9 mouse cellular contexts compared by ENCODE assay signal in genomic region chr4:139198004-139198689, GRCm38 (mm10). TPM values are rescaled to one million over a fixed set of nuclear protein-coding genes. Genes with fewer than 3 reads are reported as not detected.
DNase-seq lines count a peak whose midpoint lies in the region; ATAC-seq and TF ChIP-seq lines count a peak whose summit lies in the region.
"Had no signal": no experiment of that assay in that cellular context is flagged by ENCODE, and none has a peak within 500 bp of the region (broad histone marks: within the 10 kb centered on the region; RNA-seq: fewer than 3 reads in every experiment).

No protein-coding gene starts in this region.

- peak overlapping the region; percentile 22; the same call in 1 of the 2 replicates for H3K4me2 ChIP-seq in heart, embryonic 13.5 days

- peak; percentile 26; the same call in 1 of the 2 replicates for ATAC-seq in heart, embryonic 13.5 days (ENCODE audit: extremely low read depth, insufficient number of reproducible peaks, low FRiP score, low TSS enrichment)

- H3K27ac ChIP-seq in cerebellum, adult 2 months (ENCODE audit: insufficient read depth, low read length) = peak overlapping the region; percentile 19; the same call in 1 of the 2 replicates
- peak overlapping the region; percentile 67; the same call in 1 of the 2 replicates for H3K27ac ChIP-seq in ES-E14 (ENCODE audit: insufficient read depth, low read depth, low read length, poor library complexity, severe bottlenecking)
- H3K27ac ChIP-seq in heart, embryonic 13.5 days (replicated peaks) = peak overlapping the region; percentile 66

- peak overlapping the region; percentile 19; the same call in 1 of the 2 replicates for H3K9ac ChIP-seq in ES-E14 (ENCODE audit: insufficient read depth, low read depth, low read length, poor library complexity, severe bottlenecking)
- peak overlapping the region; percentile 62 for H3K9ac ChIP-seq in heart, embryonic 13.5 days

- H3K4me3 ChIP-seq in cerebellum, adult 2 months (replicated peaks; ENCODE audit: insufficient read depth, low read depth, low read length) = no peak overlapping the region
- H3K4me3 ChIP-seq in ES-E14 (ENCODE audit: insufficient read depth in 1 of 2, low read depth in 1 of 2, low read length in 2 of 2, poor library complexity in 1 of 2, severe bottlenecking in 1 of 2) = peak overlapping the region; percentile 17 to 35; a peak in 3 of 4 replicates
- no peak overlapping the region for H3K4me3 ChIP-seq in heart, embryonic 13.5 days
- H3K4me3 ChIP-seq: erythroblast, embryonic 14.5 days had no signal

- H3K36me3 ChIP-seq in ES-E14 (ENCODE audit: control insufficient read depth, insufficient read depth, low read length, poor library complexity, severe bottlenecking) = peaks cover 12% of the 10 kb centered on the region
- peaks cover 33% of the 10 kb centered on the region for H3K36me3 ChIP-seq in heart, embryonic 13.5 days

- in situ Hi-C loops in ES-E14 (cut with MboI; ENCODE audit: low sequenced_read_pairs in 2 of 2, unreplicated experiment in 2 of 2) = no loop called here

- peaks cover 33% of the 10 kb centered on the region for H3K4me1 ChIP-seq in cerebellum, adult 2 months (ENCODE audit: control insufficient read depth, insufficient read depth, low read length)
- H3K4me1 ChIP-seq in ES-E14 (ENCODE audit: control insufficient read depth in 2 of 2, insufficient read depth in 2 of 2, low read length in 2 of 2, poor library complexity in 1 of 2) = peaks cover 19 to 36% of the 10 kb centered on the region in 2 experiments
- peaks cover 90% of the 10 kb centered on the region for H3K4me1 ChIP-seq in heart, embryonic 13.5 days

- no peaks in the 10 kb centered on the region for H3K9me3 ChIP-seq in ES-E14 (ENCODE audit: control insufficient read depth, insufficient read depth, low read depth, low read length)
- H3K9me3 ChIP-seq in heart, embryonic 13.5 days = no peaks in the 10 kb centered on the region

- DNase-seq in cerebellum, adult 2 months = no peak
- DNase-seq in cerebellum, adult 9-10 months = no peak
- DNase-seq in ES-E14 (ENCODE audit: low read depth, low spot score) = peak; percentile 29
- peak; percentile 49 to 67 for DNase-seq in kidney, postnatal 4 days
- peak; percentile 46 to 55 for DNase-seq in natural killer cell, adult 2 months (ENCODE audit: low spot score in 2 of 2)
- DNase-seq in embryo, embryonic 9.5 days (ENCODE audit: extremely low spot score) = no peak
- no peak for DNase-seq in urinary bladder, adult 2 months (ENCODE audit: low spot score)

- no peak for TF ChIP-seq POLR2A in cerebellum, adult 2 months (IDR thresholded peaks at IDR 0.05; ENCODE audit: borderline replicate concordance, insufficient read depth, low read length)

- no peaks in the 10 kb centered on the region for H3K27me3 ChIP-seq in cerebellum, adult 2 months (ENCODE audit: control insufficient read depth, insufficient read depth, low read length)
- no peaks in the 10 kb centered on the region for H3K27me3 ChIP-seq in heart, embryonic 13.5 days (replicated peaks)

- WGBS in cerebellum, adult 2 months = 28% methylated on average over 9 of the region's 9 CpGs
- WGBS in heart, embryonic 13.5 days = 36% methylated on average over 9 of the region's 9 CpGs

- no peak for TF ChIP-seq CTCF in cerebellum, adult 2 months (IDR thresholded peaks at IDR 0.05; ENCODE audit: borderline replicate concordance, insufficient read depth, low read depth, low read length)

TF ChIP-seq in ES-E14, 5 proteins besides CTCF, POLR2A, EP300 and RAD21:
- no peak for TF ChIP-seq ZNF384 (IDR thresholded peaks at IDR 0.05; ENCODE audit: low read depth, low read length)
- no peak for TF ChIP-seq ZC3H11A (IDR thresholded peaks at IDR 0.05; ENCODE audit: borderline replicate concordance, low read depth, low read length)
- TF ChIP-seq HCFC1 (IDR thresholded peaks at IDR 0.05; ENCODE audit: borderline replicate concordance, insufficient read depth, low read length) = no peak
- TF ChIP-seq MAFK (IDR thresholded peaks at IDR 0.05; ENCODE audit: insufficient read depth, low read depth, low read length) = no peak
- no peak for TF ChIP-seq CHD2 (IDR thresholded peaks at IDR 0.05; ENCODE audit: low read depth, low read length)

RNA-seq across cellular contexts. Expression of gene Capzb, which starts 5.4 kb away (rescaled TPM):
- 199 and 220 TPM in 2 replicates for polyA plus RNA-seq in cerebellum, adult 2 months (2012; rRNA removed)
- 86.7 and 111 TPM in 2 replicates for total RNA-seq in ES-E14 (2012; rRNA removed)
- polyA plus RNA-seq in heart, embryonic 13.5 days (2015; fragmentation: Nextera tagmentation; extraction: Ambion mirVana) = 376 and 386 TPM in 2 replicates
- polyA plus RNA-seq in urinary bladder, adult 2 months (2012; rRNA removed) = 297 and 375 TPM in 2 replicates

Comparison
In these comparisons a context has a peak if more than half of its experiments do, and no peak if none do; other contexts are left out.
1. DNase-seq: peak in ES-E14 (single experiment), kidney, postnatal 4 days (2 of 2) and natural killer cell, adult 2 months (2 of 2); none in cerebellum, adult 2 months (0 of 2), cerebellum, adult 9-10 months (single experiment), embryo, embryonic 9.5 days (single experiment) and urinary bladder, adult 2 months (single experiment).
2. H3K4me3 ChIP-seq: peak in ES-E14 (2 of 2); none in cerebellum, adult 2 months (single experiment) and heart, embryonic 13.5 days (single experiment).
3. Peak in every context shown above with its lines, with median percentiles within 50 percentile points of each other: H3K27ac ChIP-seq.